Mouse (Mus musculus): ENCODE measurements around the gene Gm2310.
"Not testable (repeated sequence)": the region's sequence is repeated elsewhere in the genome, so short reads cannot be mapped to it uniquely, and the experiment has no call there.

Gm2310 gene

DNA sequence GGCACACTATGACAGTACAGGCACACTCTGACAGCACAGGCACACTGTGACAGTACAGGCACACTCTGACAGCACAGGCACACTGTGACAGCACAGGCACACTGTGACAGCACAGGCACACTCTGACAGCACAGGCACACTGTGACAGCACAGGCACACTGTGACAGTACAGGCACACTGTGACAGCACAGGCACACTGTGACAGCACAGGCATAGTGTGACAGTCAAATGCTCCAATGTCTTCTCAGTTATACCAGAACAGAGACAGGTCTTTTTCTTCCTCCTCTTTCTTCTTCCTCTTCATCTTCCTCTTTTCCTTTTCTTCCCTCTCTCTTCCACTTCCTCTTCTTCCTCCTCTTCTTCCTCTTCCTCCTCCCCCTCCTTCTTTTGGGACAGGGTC, at the start of gene Gm2310:
Gene Gm2310, minus strand, starts transcription at position 101 of the 400 bp plus-strand sequence.
- not testable (repeated sequence) for DNase-seq (ENCODE audit: low spot score)

DNA sequence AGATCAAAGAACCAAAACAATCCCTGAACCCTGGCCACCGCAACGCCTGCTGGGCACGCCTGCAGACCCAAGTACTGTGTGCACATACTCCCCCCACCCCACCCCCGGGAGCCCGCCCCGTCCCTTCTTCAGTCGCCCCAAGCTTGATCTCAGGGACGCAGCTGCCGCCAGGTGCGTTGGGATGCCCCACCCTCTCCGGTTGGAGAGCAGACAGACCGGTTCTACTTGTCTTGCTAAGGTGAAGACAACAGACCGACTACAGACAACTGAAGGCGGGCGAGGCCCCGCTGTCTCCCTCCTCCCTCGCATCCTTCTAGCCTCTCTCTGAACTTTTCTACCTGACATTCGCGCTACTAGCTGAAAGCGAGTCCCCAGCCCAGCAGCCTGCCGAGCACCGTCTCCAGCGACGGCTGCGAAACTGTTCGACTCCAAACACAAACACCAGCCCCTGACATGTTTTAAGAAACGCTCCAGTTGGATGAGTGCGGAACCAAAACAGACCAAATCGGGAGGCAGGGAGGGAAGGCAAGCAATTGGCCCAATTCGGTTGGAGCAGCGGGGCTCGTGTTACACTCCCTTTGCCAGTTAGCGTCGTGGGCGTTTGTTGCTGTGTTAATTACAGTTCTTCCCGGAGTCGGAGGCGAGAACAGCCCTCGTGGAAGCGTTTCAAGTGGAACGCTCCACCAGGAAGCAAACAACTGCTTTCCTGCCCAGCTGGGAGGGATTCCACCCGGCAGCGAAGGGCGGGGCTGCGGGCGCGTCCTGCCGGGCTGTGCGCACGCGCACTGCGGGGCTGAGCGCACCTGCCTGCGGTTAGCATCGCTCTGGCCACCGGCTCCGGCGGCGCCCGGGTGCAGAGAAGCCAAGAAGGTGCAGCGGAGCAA, 49.1 kb upstream of the Gm2310 start:
- DNase-seq (ENCODE audit: low spot score), result peak; percentile 53

DNA sequence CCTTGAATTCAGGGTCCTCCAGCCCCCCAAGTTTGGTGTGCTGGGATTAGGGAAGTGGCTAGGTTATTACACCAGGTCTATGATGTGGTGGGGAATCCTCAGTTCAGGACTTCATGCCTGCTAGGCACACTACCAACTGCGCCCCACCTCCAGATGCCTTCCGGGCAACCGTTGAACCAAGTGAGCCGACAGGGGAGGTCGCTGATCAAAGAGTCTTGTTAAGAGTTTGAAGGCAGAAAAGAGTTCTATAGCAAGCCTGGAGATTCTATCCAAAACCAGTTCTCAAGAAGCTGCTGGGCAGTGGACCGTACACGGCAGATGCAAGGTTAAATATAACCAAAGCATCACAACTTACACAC, 48.5 kb upstream of the Gm2310 start:
- DNase-seq (ENCODE audit: low spot score), result no peak

DNA sequence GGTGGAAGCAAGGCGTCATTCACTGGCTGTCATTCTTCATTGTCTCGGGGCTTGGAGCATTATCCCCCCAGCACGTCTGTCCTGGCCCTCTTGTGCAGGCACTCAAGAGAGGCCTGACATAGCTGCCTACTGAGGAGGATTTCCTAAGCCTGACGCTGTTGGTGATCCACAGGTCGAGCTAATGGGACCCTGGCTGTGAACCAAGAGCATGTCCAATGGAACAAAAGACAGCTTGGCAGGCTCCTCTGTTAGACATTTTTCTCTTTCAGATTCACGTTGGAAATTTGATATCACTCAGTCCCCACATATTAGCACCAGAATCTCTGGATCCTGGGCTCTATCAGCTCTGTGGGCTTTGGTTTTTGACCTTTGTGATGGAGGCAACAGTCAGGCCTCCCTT, 45.7 kb upstream of the Gm2310 start:
- no peak for DNase-seq (ENCODE audit: low spot score)

DNA sequence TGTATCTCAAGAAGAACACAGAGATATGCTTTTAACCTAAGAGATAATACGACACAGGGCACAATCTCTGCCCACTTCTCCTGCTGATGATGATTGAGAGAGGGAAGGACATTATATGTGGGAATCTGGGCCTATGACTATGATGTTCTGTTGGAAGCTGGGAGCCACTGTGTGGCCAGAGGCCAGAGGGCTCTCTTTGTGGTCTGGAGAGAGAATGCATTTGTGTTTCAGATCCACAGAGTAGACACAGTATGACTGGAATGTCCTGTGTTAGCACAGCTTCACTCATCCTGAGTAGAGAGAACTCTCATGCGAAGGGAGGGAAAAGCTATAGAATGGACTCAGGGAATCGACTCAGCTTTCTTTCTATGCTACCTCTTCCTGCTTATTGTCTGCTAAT, 44.6 kb upstream of the Gm2310 start:
- DNase-seq (ENCODE audit: low spot score), result no peak

DNA sequence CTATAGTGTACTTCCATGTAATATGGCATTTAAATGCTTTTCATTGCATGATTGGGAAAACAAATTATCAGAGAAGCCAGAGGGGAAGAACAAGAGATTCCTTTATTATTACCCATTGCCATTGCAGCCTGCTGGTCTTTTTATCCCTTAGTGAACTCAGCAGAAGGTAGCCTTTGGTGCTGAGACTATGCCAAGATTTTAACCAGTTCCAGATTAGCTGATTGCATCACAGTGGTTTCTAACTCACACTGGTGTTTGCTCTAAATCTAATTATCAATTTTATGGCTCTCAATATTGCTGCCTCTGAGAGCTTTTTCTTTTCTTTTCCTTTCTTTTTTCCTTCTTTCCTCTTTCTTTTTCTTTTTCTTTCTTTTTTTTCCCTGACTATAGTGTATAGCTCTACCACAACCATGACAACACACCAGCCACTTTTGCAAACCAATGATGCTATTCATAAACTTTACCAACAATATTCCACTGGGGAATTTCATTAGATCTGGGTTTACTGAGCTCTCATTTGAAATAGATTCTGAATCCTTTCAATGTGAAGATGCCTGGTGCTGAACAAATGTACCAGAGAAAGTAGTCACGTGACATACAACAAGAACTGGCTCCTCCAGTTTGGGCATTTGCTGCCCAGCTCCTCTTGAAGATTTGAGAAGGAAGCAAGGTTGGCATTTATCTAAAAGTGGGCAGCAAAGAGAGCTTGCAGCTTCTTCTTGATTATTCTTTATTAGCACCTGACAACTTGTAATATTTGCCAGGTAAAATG, 43.9 kb upstream of the Gm2310 start:
- no peak for DNase-seq (ENCODE audit: low spot score)

DNA sequence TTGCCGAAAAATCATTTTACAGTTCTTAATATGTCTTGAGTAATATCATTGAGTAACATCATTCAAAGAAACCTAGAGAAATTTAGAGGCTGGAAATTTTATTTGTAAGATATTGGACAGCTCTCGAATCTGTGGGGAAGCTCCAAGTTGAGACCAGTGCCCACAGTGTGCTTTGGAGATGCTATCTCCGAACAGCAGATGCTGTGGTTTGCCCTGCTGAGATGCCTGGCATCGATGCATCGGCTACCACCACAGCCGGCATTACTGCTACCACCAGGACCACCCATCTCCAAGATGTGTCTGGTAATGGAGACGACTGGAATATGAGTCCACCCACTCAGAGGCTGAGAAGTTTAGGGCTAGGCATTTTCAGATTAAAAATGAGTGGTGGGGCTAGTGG, 43.0 kb upstream of the Gm2310 start:
- DNase-seq (ENCODE audit: low spot score), result no peak

DNA sequence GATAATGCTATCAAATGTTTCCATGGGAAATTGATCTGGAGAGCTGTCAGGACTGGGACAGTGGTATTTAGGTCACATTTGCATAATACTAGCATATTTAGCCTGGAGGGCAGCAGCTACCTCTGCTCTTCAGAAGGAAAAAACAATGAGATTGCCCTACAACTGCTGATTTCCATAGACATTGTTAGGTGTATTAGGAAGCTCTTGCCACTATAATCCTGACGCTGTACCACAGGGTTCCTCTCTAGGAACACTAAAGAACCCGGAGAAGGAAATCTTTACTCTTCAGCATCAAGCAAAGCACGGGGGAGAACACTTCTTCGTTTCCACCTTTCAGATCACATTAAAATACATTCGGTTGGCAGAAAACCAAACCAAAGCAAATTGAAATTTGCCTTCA, 11.4 kb upstream of the Gm2310 start:
- DNase-seq (ENCODE audit: low spot score), result no peak

DNA sequence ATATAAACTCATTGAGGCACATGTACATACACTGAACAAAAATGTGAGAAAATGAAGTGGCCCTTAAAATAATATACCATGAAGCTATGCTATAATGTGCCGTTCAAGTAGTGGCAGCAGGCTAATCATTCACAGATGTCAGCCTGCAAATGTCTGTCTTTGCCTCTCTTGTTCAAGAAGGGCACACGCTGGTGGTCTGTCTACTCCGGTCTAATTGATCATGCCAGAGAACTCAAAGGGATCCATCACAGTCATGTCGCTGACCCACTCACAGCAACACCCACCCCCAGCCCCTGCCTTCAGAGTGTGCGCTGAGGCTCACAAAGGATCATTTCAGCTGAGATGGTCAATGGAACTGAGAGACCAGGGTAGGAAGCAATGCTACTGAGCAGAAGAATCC, 6.8 kb downstream of the Gm2310 start:
- no peak for DNase-seq (ENCODE audit: low spot score)

DNA sequence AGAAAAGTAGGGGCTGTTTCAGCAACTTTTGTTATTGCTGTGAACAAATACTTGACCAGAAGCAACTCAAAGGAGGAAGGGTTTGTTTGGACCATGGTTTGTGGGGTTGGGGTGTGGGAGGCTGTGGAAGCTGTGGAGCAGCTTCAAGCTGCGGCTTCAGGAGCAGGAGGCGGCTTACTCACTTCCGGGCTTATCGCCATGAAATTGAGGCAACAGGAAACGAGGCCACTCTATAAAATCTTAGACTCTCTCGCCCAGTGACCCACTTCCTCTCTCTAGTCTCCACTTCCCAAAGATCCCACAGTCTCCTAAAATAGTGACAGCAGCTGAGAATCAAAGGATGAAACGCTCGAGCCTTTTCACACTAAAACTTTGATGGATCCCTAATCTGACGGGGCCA, 7.9 kb downstream of the Gm2310 start:
- DNase-seq (ENCODE audit: low spot score), result no peak

DNA sequence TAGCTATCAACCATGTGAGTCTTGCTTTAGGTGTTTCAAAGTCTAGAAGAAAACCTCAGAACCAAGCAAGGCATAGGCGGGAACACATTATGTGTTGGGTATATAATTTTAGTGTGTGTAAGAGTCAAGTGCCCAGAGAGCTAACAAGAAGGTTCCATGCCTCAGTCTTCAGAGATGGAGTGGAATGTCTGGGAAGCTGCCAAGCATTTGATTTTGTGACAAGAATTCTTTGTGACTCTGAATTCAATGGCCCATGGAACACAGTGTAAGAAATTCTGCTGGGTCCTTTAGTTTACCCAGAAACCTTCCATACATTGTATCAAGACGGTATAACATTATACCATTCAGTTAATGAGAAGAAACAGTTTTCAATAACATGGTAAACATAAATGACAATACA, 17.3 kb downstream of the Gm2310 start:
- no peak for DNase-seq (ENCODE audit: low spot score)

DNA sequence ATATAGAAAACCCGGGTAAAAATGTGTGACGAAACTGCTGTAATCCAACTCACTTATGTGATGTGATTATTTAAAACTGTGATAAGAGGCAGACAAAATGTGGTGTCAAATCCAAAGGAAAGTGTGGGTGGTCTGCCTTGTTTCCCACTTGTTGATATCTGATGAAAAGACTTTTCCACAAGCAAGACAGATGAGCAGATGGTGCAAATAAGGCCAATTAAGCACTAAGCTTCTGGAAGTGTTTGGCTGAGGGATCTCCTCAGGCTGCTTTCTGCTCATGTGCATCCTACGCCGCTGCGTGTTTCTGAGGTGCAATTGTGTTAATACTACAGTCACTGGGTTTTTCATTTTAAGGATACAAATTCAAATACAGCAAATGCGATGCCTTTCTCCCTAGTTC, 34.5 kb downstream of the Gm2310 start:
- no peak for DNase-seq (ENCODE audit: low spot score)

DNA sequence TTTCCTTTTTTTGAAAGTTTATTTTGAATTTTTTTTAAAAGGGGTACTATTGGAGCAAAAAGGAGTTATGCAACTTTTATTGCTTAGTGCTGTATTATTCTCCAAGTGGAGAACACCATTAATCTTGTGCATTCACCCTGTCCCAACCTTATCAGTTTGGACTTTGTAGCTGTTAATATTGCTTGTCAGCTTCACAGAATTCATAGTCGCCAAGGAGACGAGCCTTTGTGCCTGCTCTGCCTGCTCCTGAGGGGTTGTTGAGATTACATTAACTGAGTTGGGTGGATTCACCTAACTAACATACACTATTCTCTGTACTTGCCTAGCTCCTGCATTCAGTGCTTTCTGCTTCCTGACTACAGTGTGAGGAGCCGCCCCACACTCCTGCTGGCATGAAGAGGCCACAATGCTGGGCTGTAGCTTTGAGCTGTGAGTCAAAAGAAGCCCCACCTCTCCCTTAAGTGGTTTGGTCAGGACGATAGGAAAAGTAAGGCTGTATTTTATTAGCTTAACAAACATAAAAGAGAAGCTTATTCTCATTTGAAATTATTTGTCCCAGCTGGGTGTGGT, 50.7 kb downstream of the Gm2310 start:
- DNase-seq (ENCODE audit: low spot score), result no peak
